Mouse (Mus musculus): ENCODE measurements at regions not wholly inside any gene's neighbourhood (a gene's known extent, or its start where the extent isn't known, plus 50 kb on each side); places are given as distances from the start of the nearest gene placed in this dataset.

- Histone ChIP-seq H3K79me2 (ENCODE audit: control insufficient read depth, insufficient read depth, low read length, poor library complexity) (no peaks in the 10 kb centered on the region), H3K27me3 (ENCODE audit: control insufficient read depth in 1 of 2, insufficient read depth in 2 of 2, low read length in 2 of 2) (no peaks in the 10 kb centered on the region), H3K4me1 (ENCODE audit: control insufficient read depth in 1 of 2, insufficient read depth in 2 of 2, low read length in 2 of 2) (no peaks in the 10 kb centered on the region), H3K9ac (ENCODE audit: control insufficient read depth, low read depth, low read length, poor library complexity, severe bottlenecking) (no peak overlapping the region), H3K4me3 (ENCODE audit: control insufficient read depth in 1 of 2, insufficient read depth in 1 of 2, low read depth in 2 of 2, low read length in 2 of 2) (no peak overlapping the region), H3K27ac (ENCODE audit: control insufficient read depth, low read depth, low read length) (no peak overlapping the region), H3K9me3 (replicated peaks; ENCODE audit: insufficient read depth, low read length) (no peaks in the 10 kb centered on the region), H3K36me3 (ENCODE audit: control insufficient read depth in 1 of 2, insufficient read depth in 2 of 2, low read length in 2 of 2) (no peaks in the 10 kb centered on the region)
- TF ChIP-seq KAT2A (conservative IDR thresholded peaks at IDR 0.05; ENCODE audit: low read depth, low read length), result no peak
- TF ChIP-seq POLR2A (IDR thresholded peaks at IDR 0.05; ENCODE audit: control insufficient read depth in 1 of 2, insufficient read depth in 1 of 2, low read depth in 1 of 2, low read length in 2 of 2, poor library complexity in 1 of 2), result no peak
- TF ChIP-seq MAZ (IDR thresholded peaks at IDR 0.05; ENCODE audit: low read depth, low read length), result no peak
- TF ChIP-seq NELFE (IDR thresholded peaks at IDR 0.05; ENCODE audit: low read depth, low read length), result no peak
- no peak for TF ChIP-seq BHLHE40 (IDR thresholded peaks at IDR 0.05; ENCODE audit: borderline replicate concordance, low read depth, low read length)
- no peak for DNase-seq (ENCODE audit: low read depth, low spot score)
Observed at GRCm38 (mm10) chr1:60627786-60628453, 61.0 kb upstream of the Raph1 start.

GRCm38 (mm10) chr1:60627367-60627766 is 60.5 kb upstream of the Raph1 start:
- no peaks in the 10 kb centered on the region for H3K4me1 ChIP-seq (ENCODE audit: control insufficient read depth in 1 of 2, insufficient read depth in 2 of 2, low read length in 2 of 2)
- no peak overlapping the region for H3K4me3 ChIP-seq (ENCODE audit: control insufficient read depth in 1 of 2, insufficient read depth in 1 of 2, low read depth in 2 of 2, low read length in 2 of 2)
- DNase-seq (ENCODE audit: low read depth, low spot score), result no peak
- H3K27ac ChIP-seq (ENCODE audit: control insufficient read depth, low read depth, low read length), result no peak overlapping the region
- H3K79me2 ChIP-seq (ENCODE audit: control insufficient read depth, insufficient read depth, low read length, poor library complexity), result no peaks in the 10 kb centered on the region
- no peaks in the 10 kb centered on the region for H3K9me3 ChIP-seq (replicated peaks; ENCODE audit: insufficient read depth, low read length)
- H3K36me3 ChIP-seq (ENCODE audit: control insufficient read depth in 1 of 2, insufficient read depth in 2 of 2, low read length in 2 of 2), result no peaks in the 10 kb centered on the region
- H3K9ac ChIP-seq (ENCODE audit: control insufficient read depth, low read depth, low read length, poor library complexity, severe bottlenecking), result no peak overlapping the region
- no peaks in the 10 kb centered on the region for H3K27me3 ChIP-seq (ENCODE audit: control insufficient read depth in 1 of 2, insufficient read depth in 2 of 2, low read length in 2 of 2)
- no peak for TF ChIP-seq ZC3H11A (IDR thresholded peaks at IDR 0.05; ENCODE audit: low read depth, low read length)
- no peak for TF ChIP-seq JUND (IDR thresholded peaks at IDR 0.05; ENCODE audit: low read depth, low read length)
- no peak for TF ChIP-seq KAT2A (conservative IDR thresholded peaks at IDR 0.05; ENCODE audit: low read depth, low read length)
- no peak for TF ChIP-seq CTCF (IDR thresholded peaks at IDR 0.05 in 2 of 3, conservative IDR thresholded peaks at IDR 0.05 in 1 of 3; ENCODE audit: control insufficient read depth in 1 of 3, insufficient read depth in 1 of 3, low read depth in 2 of 3, low read length in 3 of 3, poor library complexity in 1 of 3, severe bottlenecking in 1 of 3)
- TF ChIP-seq MAFK (IDR thresholded peaks at IDR 0.05; ENCODE audit: borderline replicate concordance, low read depth, low read length), result no peak
- no peak for TF ChIP-seq ZKSCAN1 (IDR thresholded peaks at IDR 0.05; ENCODE audit: low read depth, low read length)
- no peak for TF ChIP-seq POLR2AphosphoS5 (IDR thresholded peaks at IDR 0.05; ENCODE audit: borderline replicate concordance, low read depth, low read length)
- TF ChIP-seq USF2 (IDR thresholded peaks at IDR 0.05; ENCODE audit: borderline replicate concordance in 1 of 2, insufficient read depth in 1 of 2, low read depth in 1 of 2, low read length in 2 of 2), result no peak
- no peak for TF ChIP-seq USF1 (IDR thresholded peaks at IDR 0.05; ENCODE audit: low read depth, low read length)
- no peak for TF ChIP-seq NELFE (IDR thresholded peaks at IDR 0.05; ENCODE audit: low read depth, low read length)
- TF ChIP-seq ZMIZ1 (IDR thresholded peaks at IDR 0.05; ENCODE audit: low read depth, low read length), result no peak
- TF ChIP-seq SIN3A (IDR thresholded peaks at IDR 0.05; ENCODE audit: low read length), result no peak
- TF ChIP-seq UBTF (IDR thresholded peaks at IDR 0.05; ENCODE audit: borderline replicate concordance, insufficient read depth, low read depth, low read length), result no peak
- TF ChIP-seq TAL1 (IDR thresholded peaks at IDR 0.05; ENCODE audit: low read length), result no peak
- no peak for TF ChIP-seq BHLHE40 (IDR thresholded peaks at IDR 0.05; ENCODE audit: borderline replicate concordance, low read depth, low read length)
- TF ChIP-seq E2F4 (IDR thresholded peaks at IDR 0.05; ENCODE audit: borderline replicate concordance, low read depth, low read length), result no peak
- TF ChIP-seq EP300 (IDR thresholded peaks at IDR 0.05; ENCODE audit: low read depth in 1 of 2, low read length in 2 of 2), result no peak
